Mouse (Mus musculus) testis, adult 2 months (tissue): ENCODE measurements around the gene Mdfi.

Experiments used
- CTCF ChIP-seq: fragments of 200-500 bp; IDR thresholded peaks from 2 replicates; pipeline ENCODE4 v1.5.1; 2012; ENCODE audit warnings: low read depth, mild to moderate bottlenecking, inconsistent platforms, low read length, moderate library complexity; ENCODE audit not compliant: control insufficient read depth, insufficient read depth, insufficient replicate concordance
- POLR2A ChIP-seq: fragments of 200-500 bp; IDR thresholded peaks from 2 replicates; pipeline ENCODE4 v1.6.1; 2012; ENCODE audit warnings: low read depth, mild to moderate bottlenecking, inconsistent platforms, low read length, moderate library complexity; ENCODE audit not compliant: control insufficient read depth

GRCm38 (mm10) chr17:47813616-47814015 is 20.9 kb downstream of the Mdfi start:
- TF ChIP-seq CTCF (no peak), POLR2A (no peak)
